Comparison of ENCODE assay signal across 24 mouse cellular contexts in genomic region chr9:119985881-119986574, GRCm38 (mm10). TPM values are rescaled to one million over a fixed set of nuclear protein-coding genes. Genes with fewer than 3 reads are reported as not detected.
DNase-seq lines count a peak whose midpoint lies in the region; ATAC-seq and TF ChIP-seq lines count a peak whose summit lies in the region.
"Had no signal": no experiment of that assay in that cellular context is flagged by ENCODE, and none has a peak within 500 bp of the region (broad histone marks: within the 10 kb centered on the region; RNA-seq: fewer than 3 reads in every experiment).

No protein-coding gene starts in this region.

- intact Hi-C loops in left cerebral cortex, postnatal 10 days (cut with DNase I) = no loop called here

- no peak overlapping the region for H3K4me2 ChIP-seq in intestine, embryonic 14.5 days (ENCODE audit: low read length)
- no peak overlapping the region for H3K4me2 ChIP-seq in intestine, postnatal 0 days (replicated peaks; ENCODE audit: low read depth)
- no peak overlapping the region for H3K4me2 ChIP-seq in intestine, embryonic 15.5 days (replicated peaks)
- H3K4me2 ChIP-seq: forebrain, embryonic 15.5 days; heart, embryonic 11.5 days; hindbrain, embryonic 15.5 days had no signal

- H3K27me3 ChIP-seq in intestine, embryonic 14.5 days (replicated peaks; ENCODE audit: control insufficient read depth, insufficient read depth, low read length) = no peaks in the 10 kb centered on the region
- no peaks in the 10 kb centered on the region for H3K27me3 ChIP-seq in intestine, postnatal 0 days (replicated peaks; ENCODE audit: control insufficient read depth, insufficient read depth, low read length)
- H3K27me3 ChIP-seq in embryonic facial prominence, embryonic 10.5 days (replicated peaks; ENCODE audit: low read depth, poor library complexity, severe bottlenecking) = no peaks in the 10 kb centered on the region
- no peaks in the 10 kb centered on the region for H3K27me3 ChIP-seq in intestine, embryonic 15.5 days (replicated peaks)
- H3K27me3 ChIP-seq: forebrain, embryonic 15.5 days had no signal

- no peak for ATAC-seq in intestine, embryonic 14.5 days (replicated peaks; ENCODE audit: low FRiP score, low TSS enrichment, low read depth)
- ATAC-seq in intestine, postnatal 0 days = no peak
- no peak for ATAC-seq in intestine, embryonic 15.5 days
- ATAC-seq: activated CD4-positive, CD25-positive, alpha-beta regulatory T cell, adult 4 months; forebrain, embryonic 15.5 days; liver, postnatal 0 days had no signal

- DNase-seq in intestine, embryonic 14.5 days (ENCODE audit: low spot score) = no peak
- DNase-seq in embryonic facial prominence, embryonic 10.5 days (ENCODE audit: low spot score) = no peak
- DNase-seq in mesoderm, embryonic 11.5 days (ENCODE audit: low read depth, low spot score) = peak; percentile 54
- no peak for DNase-seq in kidney, adult 18-20 months
- DNase-seq in left cerebral cortex, postnatal 10 days (ENCODE audit: extremely low spot score in 1 of 2, low spot score in 2 of 2) = no peak
- DNase-seq: adrenal gland, postnatal 14 days; cerebellum, adult 11 months; cerebellum, postnatal 14 days; gastrocnemius, postnatal 14 days; heart, postnatal 10 days; kidney, adult 9 months; kidney, postnatal 36 days; layer of hippocampus, adult 9-11 months; liver, postnatal 0 days; right cerebral cortex, postnatal 25 days had no signal

- H3K9ac ChIP-seq in intestine, embryonic 14.5 days (ENCODE audit: low read length) = no peak overlapping the region
- no peak overlapping the region for H3K9ac ChIP-seq in intestine, postnatal 0 days (ENCODE audit: low read depth, low read length)
- no peak overlapping the region for H3K9ac ChIP-seq in intestine, embryonic 15.5 days
- H3K9ac ChIP-seq: forebrain, embryonic 15.5 days; hindbrain, embryonic 15.5 days; liver, postnatal 0 days had no signal

- H3K4me1 ChIP-seq in intestine, embryonic 14.5 days (replicated peaks; ENCODE audit: control insufficient read depth, insufficient read depth, low read length) = peaks cover 37% of the 10 kb centered on the region
- H3K4me1 ChIP-seq in intestine, postnatal 0 days (replicated peaks; ENCODE audit: control insufficient read depth, insufficient read depth, low read length) = peaks cover 10% of the 10 kb centered on the region; the same call in 1 of the 2 replicates
- peaks cover 55% of the 10 kb centered on the region for H3K4me1 ChIP-seq in embryonic facial prominence, embryonic 10.5 days
- H3K4me1 ChIP-seq in intestine, embryonic 15.5 days (replicated peaks) = peaks cover 36% of the 10 kb centered on the region

- no peak for TF ChIP-seq CTCF in intestine, postnatal 0 days (IDR thresholded peaks at IDR 0.05; ENCODE audit: low read depth)

- H3K4me3 ChIP-seq in intestine, embryonic 14.5 days (ENCODE audit: low read depth, low read length) = no peak overlapping the region
- H3K4me3 ChIP-seq in intestine, postnatal 0 days (ENCODE audit: low read depth, low read length) = no peak overlapping the region
- no peak overlapping the region for H3K4me3 ChIP-seq in embryonic facial prominence, embryonic 10.5 days
- no peak overlapping the region for H3K4me3 ChIP-seq in intestine, embryonic 15.5 days (replicated peaks)
- H3K4me3 ChIP-seq: forebrain, embryonic 15.5 days; hindbrain, embryonic 15.5 days had no signal

- 54% methylated on average over 10 of the region's 10 CpGs for WGBS in intestine, embryonic 14.5 days
- WGBS in intestine, postnatal 0 days = 70% methylated on average over 10 of the region's 10 CpGs
- 72% methylated on average over 10 of the region's 10 CpGs for WGBS in embryonic facial prominence, embryonic 10.5 days
- 53% methylated on average over 10 of the region's 10 CpGs for WGBS in intestine, embryonic 15.5 days

- peak overlapping the region; percentile 38; the same call in 1 of the 2 replicates for H3K27ac ChIP-seq in intestine, embryonic 14.5 days (ENCODE audit: low read depth)
- H3K27ac ChIP-seq in intestine, postnatal 0 days (ENCODE audit: low read depth, low read length) = no peak overlapping the region
- H3K27ac ChIP-seq in embryonic facial prominence, embryonic 10.5 days (replicated peaks) = 0 out of 2 replicates have a peak overlapping the region, but pooled peaks have one; percentile 51
- peak overlapping the region; percentile 71 for H3K27ac ChIP-seq in intestine, embryonic 15.5 days
- H3K27ac ChIP-seq: forebrain, embryonic 15.5 days; hindbrain, embryonic 15.5 days had no signal

- no peaks in the 10 kb centered on the region for H3K36me3 ChIP-seq in intestine, embryonic 14.5 days (ENCODE audit: control insufficient read depth, insufficient read depth, low read length)
- H3K36me3 ChIP-seq in intestine, postnatal 0 days (ENCODE audit: control insufficient read depth, insufficient read depth) = no peaks in the 10 kb centered on the region
- H3K36me3 ChIP-seq in embryonic facial prominence, embryonic 10.5 days (replicated peaks) = no peaks in the 10 kb centered on the region
- H3K36me3 ChIP-seq in intestine, embryonic 15.5 days = no peaks in the 10 kb centered on the region
- H3K36me3 ChIP-seq: forebrain, embryonic 15.5 days; hindbrain, embryonic 15.5 days had no signal

- no peaks in the 10 kb centered on the region for H3K9me3 ChIP-seq in intestine, embryonic 14.5 days (ENCODE audit: control insufficient read depth, low read length)
- no peaks in the 10 kb centered on the region for H3K9me3 ChIP-seq in intestine, postnatal 0 days (ENCODE audit: control insufficient read depth)
- H3K9me3 ChIP-seq in embryonic facial prominence, embryonic 10.5 days = no peaks in the 10 kb centered on the region
- H3K9me3 ChIP-seq in intestine, embryonic 15.5 days = no peaks in the 10 kb centered on the region
- H3K9me3 ChIP-seq: forebrain, embryonic 15.5 days; hindbrain, embryonic 15.5 days had no signal

RNA-seq across cellular contexts. Expression of gene Csrnp1, which starts 1.6 kb away (rescaled TPM):
- polyA plus RNA-seq in intestine, embryonic 14.5 days (2014; fragmentation: Nextera tagmentation; extraction: Ambion mirVana) = 1.4 and 1.8 TPM in 2 replicates
- polyA plus RNA-seq in intestine, postnatal 0 days (2015; fragmentation: Nextera tagmentation; extraction: Ambion mirVana) = 3.8 and 4.2 TPM in 2 replicates
- polyA plus RNA-seq in embryonic facial prominence, embryonic 10.5 days (2016; fragmentation: Nextera tagmentation; extraction: Ambion mirVana) = 3.1 and 4.8 TPM in 2 replicates
- 5.3 and 5.9 TPM in 2 replicates for polyA plus RNA-seq in intestine, embryonic 15.5 days (2015; fragmentation: Nextera tagmentation; extraction: Ambion mirVana)
- total RNA-seq in left cerebral cortex, postnatal 10 days (2021) = 1 to 10 TPM; 7.6 to 8.7 TPM

RNA-seq across cellular contexts. Expression of gene Xirp1, which starts 37.4 kb away (rescaled TPM):
- 0.03 TPM in 1 of 2 replicates, not detected in the other for polyA plus RNA-seq in intestine, embryonic 14.5 days (2014; fragmentation: Nextera tagmentation; extraction: Ambion mirVana)
- polyA plus RNA-seq in intestine, postnatal 0 days (2015; fragmentation: Nextera tagmentation; extraction: Ambion mirVana) = 0.10 and 0.14 TPM in 2 replicates
- 0.04 and 0.38 TPM in 2 replicates for polyA plus RNA-seq in embryonic facial prominence, embryonic 10.5 days (2016; fragmentation: Nextera tagmentation; extraction: Ambion mirVana)
- 0.06 TPM in 1 of 2 replicates, not detected in the other for polyA plus RNA-seq in intestine, embryonic 15.5 days (2015; fragmentation: Nextera tagmentation; extraction: Ambion mirVana)
- total RNA-seq in left cerebral cortex, postnatal 10 days (2021) = under 1 TPM in 1 of 2 experiments, not detected in 1; 0.11 TPM
- total RNA-seq: megakaryocyte-erythroid progenitor cell, adult 5-6 weeks had no signal
- polyA plus RNA-seq: activated CD4-positive, CD25-positive, alpha-beta regulatory T cell, adult 4 months; forebrain, embryonic 15.5 days; hindbrain, embryonic 15.5 days; midbrain, postnatal 0 days had no signal

RNA-seq across cellular contexts. Expression of gene Ttc21a, which starts 48.6 kb away (rescaled TPM):
- polyA plus RNA-seq in intestine, embryonic 14.5 days (2014; fragmentation: Nextera tagmentation; extraction: Ambion mirVana) = 0.07 and 0.09 TPM in 2 replicates
- polyA plus RNA-seq in intestine, postnatal 0 days (2015; fragmentation: Nextera tagmentation; extraction: Ambion mirVana) = not detected in 2 replicates
- polyA plus RNA-seq in embryonic facial prominence, embryonic 10.5 days (2016; fragmentation: Nextera tagmentation; extraction: Ambion mirVana) = 0.43 and 0.47 TPM in 2 replicates
- polyA plus RNA-seq in intestine, embryonic 15.5 days (2015; fragmentation: Nextera tagmentation; extraction: Ambion mirVana) = 0.11 TPM in 2 replicates
- 1 to 10 TPM; 1.1 TPM for total RNA-seq in left cerebral cortex, postnatal 10 days (2021)
- total RNA-seq: gastrocnemius, postnatal 14 days; heart, postnatal 10 days; liver, adult 2 months; megakaryocyte-erythroid progenitor cell, adult 5-6 weeks had no signal
- polyA plus RNA-seq: activated CD4-positive, CD25-positive, alpha-beta regulatory T cell, adult 4 months; liver, adult 2 months had no signal

RNA-seq across cellular contexts. Expression of gene Gorasp1, which starts 48.7 kb away (rescaled TPM):
- polyA plus RNA-seq in intestine, embryonic 14.5 days (2014; fragmentation: Nextera tagmentation; extraction: Ambion mirVana) = 24.2 and 32.1 TPM in 2 replicates
- 14.4 and 16.4 TPM in 2 replicates for polyA plus RNA-seq in intestine, postnatal 0 days (2015; fragmentation: Nextera tagmentation; extraction: Ambion mirVana)
- polyA plus RNA-seq in embryonic facial prominence, embryonic 10.5 days (2016; fragmentation: Nextera tagmentation; extraction: Ambion mirVana) = 27.9 and 29.2 TPM in 2 replicates
- polyA plus RNA-seq in intestine, embryonic 15.5 days (2015; fragmentation: Nextera tagmentation; extraction: Ambion mirVana) = 29.3 and 29.6 TPM in 2 replicates
- 10 to 100 TPM; 26.1 to 26.2 TPM for total RNA-seq in left cerebral cortex, postnatal 10 days (2021)
